Mouse (Mus musculus) brain, embryonic 14.5 days (tissue): Measurements from ENCODE around the gene Gm3238.
"Not testable (repeated sequence)": the region's sequence is repeated elsewhere in the genome, so short reads cannot be mapped to it uniquely, and the experiment has no call there.

Experiments used
- CTCF ChIP-seq: fragments of 200-500 bp; IDR thresholded peaks from 2 replicates; pipeline ENCODE4 v1.5.1; 2012; ENCODE audit warnings: inconsistent platforms, mild to moderate bottlenecking, moderate library complexity, borderline replicate concordance; ENCODE audit not compliant: insufficient read depth, insufficient read length; ENCODE audit errors: extremely low read depth
- POLR2A ChIP-seq: fragments of 200-500 bp; IDR thresholded peaks from 2 replicates; pipeline ENCODE4 v1.6.1; 2012; ENCODE audit warnings: mild to moderate bottlenecking, inconsistent platforms, borderline replicate concordance; ENCODE audit not compliant: poor library complexity, insufficient read depth, insufficient read length, severe bottlenecking; ENCODE audit errors: extremely low read depth

DNA sequence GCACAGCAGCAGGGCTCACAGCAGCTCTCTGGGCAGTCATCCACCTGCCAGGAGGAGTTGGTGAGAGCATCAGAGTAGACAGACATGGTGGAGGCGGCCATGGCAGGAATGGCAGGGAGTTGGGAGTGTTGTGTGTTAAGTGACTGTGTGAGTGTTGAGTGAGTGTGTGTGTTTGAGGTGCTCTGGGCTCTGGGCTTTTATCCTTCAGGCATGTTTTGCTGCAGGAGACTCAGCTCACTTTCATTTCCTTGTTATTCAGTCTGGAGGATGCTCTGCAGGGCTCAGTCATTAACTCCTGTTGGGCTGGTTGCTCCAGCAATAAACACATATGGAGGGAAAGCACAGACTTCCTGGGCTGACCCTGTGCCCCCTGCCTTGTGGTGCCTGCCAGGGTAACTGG is 11.3 kb upstream of the Gm3238 start, which contains the start of gene Gm3250:
- not testable (repeated sequence) for TF ChIP-seq CTCF, POLR2A
